Mouse (Mus musculus): ENCODE data around the gene Prr36.
"Not testable (repeated sequence)": the region's sequence is repeated elsewhere in the genome, so short reads cannot be mapped to it uniquely, and the experiment has no call there.

Prr36 gene

GRCm38 (mm10) chr8:4216791-4217621, at the start of gene Prr36:
Gene Prr36, minus strand, starts transcription at chr8:4217459.
- peak; percentile 84 for DNase-seq (ENCODE audit: low spot score)

- no peak for DNase-seq (ENCODE audit: low spot score)
These were observed 48.1 kb upstream of the Prr36 start for GRCm38 (mm10) chr8:4265160-4265914.

- no peak for DNase-seq (ENCODE audit: low spot score)
These were observed 46.0 kb upstream of the Prr36 start for GRCm38 (mm10) chr8:4263105-4263791.

- no peak for DNase-seq (ENCODE audit: low spot score)
These were observed 42.5 kb upstream of the Prr36 start for GRCm38 (mm10) chr8:4259805-4260170.

GRCm38 (mm10) chr8:4259125-4259804, 42.0 kb upstream of the Prr36 start, which contains the start of gene Ctxn1:
Gene Ctxn1, minus strand, starts transcription at chr8:4259274.
- peak; percentile 97 for DNase-seq (ENCODE audit: low spot score)

- DNase-seq (ENCODE audit: low spot score), result no peak
These were observed 41.4 kb upstream of the Prr36 start for GRCm38 (mm10) chr8:4258678-4259077.

GRCm38 (mm10) chr8:4258233-4258632, 41.0 kb upstream of the Prr36 start:
- peak; percentile 91 for DNase-seq (ENCODE audit: low spot score)

- no peak for DNase-seq (ENCODE audit: low spot score)
These were observed 40.1 kb upstream of the Prr36 start for GRCm38 (mm10) chr8:4257350-4257749.

- DNase-seq (ENCODE audit: low spot score), result no peak
These were observed 39.7 kb upstream of the Prr36 start for GRCm38 (mm10) chr8:4256911-4257310.

- not testable (repeated sequence) for DNase-seq (ENCODE audit: low spot score)
These were observed 38.2 kb upstream of the Prr36 start for GRCm38 (mm10) chr8:4255471-4255870.

GRCm38 (mm10) chr8:4254001-4254400, 36.7 kb upstream of the Prr36 start:
- no peak for DNase-seq (ENCODE audit: low spot score)

GRCm38 (mm10) chr8:4252934-4253841, 35.9 kb upstream of the Prr36 start, which contains the start of gene Snapc2:
Gene Snapc2, plus strand, starts transcription at chr8:4253080.
- DNase-seq (ENCODE audit: low spot score), result peak; percentile 97

GRCm38 (mm10) chr8:4252116-4252760, 35.0 kb upstream of the Prr36 start:
- DNase-seq (ENCODE audit: low spot score), result no peak

- DNase-seq (ENCODE audit: low spot score), result peak; percentile 89
These were observed 33.2 kb upstream of the Prr36 start for GRCm38 (mm10) chr8:4250306-4250970.

GRCm38 (mm10) chr8:4249213-4249612, 32.0 kb upstream of the Prr36 start:
- DNase-seq (ENCODE audit: low spot score), result no peak

- DNase-seq (ENCODE audit: low spot score), result no peak
These were observed 30.8 kb upstream of the Prr36 start, which contains the start of gene Tgfbr3l for GRCm38 (mm10) chr8:4247951-4248540. Gene Tgfbr3l, plus strand, starts transcription at chr8:4248214.

- DNase-seq (ENCODE audit: low spot score), result no peak
These were observed 30.0 kb upstream of the Prr36 start for GRCm38 (mm10) chr8:4247241-4247640.

- DNase-seq (ENCODE audit: low spot score), result no peak
These were observed 28.5 kb upstream of the Prr36 start for GRCm38 (mm10) chr8:4245737-4246136.

- no peak for DNase-seq (ENCODE audit: low spot score)
These were observed 27.8 kb upstream of the Prr36 start for GRCm38 (mm10) chr8:4245061-4245460.
